Mouse (Mus musculus): ENCODE measurements at regions not wholly inside any gene's neighbourhood (a gene's known extent, or its start where the extent isn't known, plus 50 kb on each side); places are given as distances from the start of the nearest gene placed in this dataset.

- WGBS = 63% methylated on average over 13 of the region's 13 CpGs
Measured at GRCm38 (mm10) chr7:37395881-37396513, 377.4 kb downstream of the Zfp536 start.

GRCm38 (mm10) chr7:37403483-37403882 is 370.0 kb downstream of the Zfp536 start:
- no peaks in the 10 kb centered on the region for H3K4me1 ChIP-seq
- H3K27ac ChIP-seq = no peak overlapping the region
- H3K9ac ChIP-seq = no peak overlapping the region
- H3K4me2 ChIP-seq = no peak overlapping the region
- WGBS = 92% methylated on average over 2 of the region's 2 CpGs
- no peak overlapping the region for H3K4me3 ChIP-seq
- H3K36me3 ChIP-seq = no peaks in the 10 kb centered on the region
- no peaks in the 10 kb centered on the region for H3K27me3 ChIP-seq
- no peaks in the 10 kb centered on the region for H3K9me3 ChIP-seq
- ATAC-seq (ENCODE audit: borderline replicate concordance, extremely low read depth, low FRiP score, low TSS enrichment) = no peak

More at GRCm38 (mm10) chr7:37395881-37396513, 377.4 kb downstream of the Zfp536 start:
- H3K9ac ChIP-seq = no peak overlapping the region
- no peak overlapping the region for H3K4me2 ChIP-seq
- no peak overlapping the region for H3K4me3 ChIP-seq
- no peaks in the 10 kb centered on the region for H3K36me3 ChIP-seq
- H3K9me3 ChIP-seq = no peaks in the 10 kb centered on the region
- H3K27ac ChIP-seq = no peak overlapping the region
- no peaks in the 10 kb centered on the region for H3K27me3 ChIP-seq
- peaks cover 3% of the 10 kb centered on the region; the same call in 1 of the 2 replicates for H3K4me1 ChIP-seq
- no peak for ATAC-seq (ENCODE audit: borderline replicate concordance, extremely low read depth, low FRiP score, low TSS enrichment)

GRCm38 (mm10) chr7:37413350-37413749 is 360.1 kb downstream of the Zfp536 start:
- Histone ChIP-seq H3K9ac (no peak overlapping the region), H3K9me3 (no peaks in the 10 kb centered on the region)
- WGBS = 31% methylated on average over 4 of the region's 4 CpGs

GRCm38 (mm10) chr7:37421704-37422103 is 351.7 kb downstream of the Zfp536 start:
- 76% methylated on average over 10 of the region's 10 CpGs for WGBS
- Histone ChIP-seq H3K9ac (no peak overlapping the region), H3K4me1 (no peaks in the 10 kb centered on the region)

More at GRCm38 (mm10) chr7:37413350-37413749, 360.1 kb downstream of the Zfp536 start:
- Histone ChIP-seq H3K27me3 (no peaks in the 10 kb centered on the region), H3K4me3 (no peak overlapping the region), H3K4me1 (no peaks in the 10 kb centered on the region), H3K27ac (no peak overlapping the region), H3K36me3 (no peaks in the 10 kb centered on the region), H3K4me2 (no peak overlapping the region)
- no peak for ATAC-seq (ENCODE audit: borderline replicate concordance, extremely low read depth, low FRiP score, low TSS enrichment)

More at GRCm38 (mm10) chr7:37421704-37422103, 351.7 kb downstream of the Zfp536 start:
- no peak overlapping the region for H3K27ac ChIP-seq
- no peaks in the 10 kb centered on the region for H3K9me3 ChIP-seq
- H3K4me2 ChIP-seq = no peak overlapping the region
- no peaks in the 10 kb centered on the region for H3K27me3 ChIP-seq
- ATAC-seq (ENCODE audit: borderline replicate concordance, extremely low read depth, low FRiP score, low TSS enrichment) = no peak
- H3K36me3 ChIP-seq = no peaks in the 10 kb centered on the region
- no peak overlapping the region for H3K4me3 ChIP-seq
